Mouse (Mus musculus) gastrocnemius, adult 2 months (tissue): ENCODE data around the gene Fam83e. TPM values are rescaled to one million over a fixed set of nuclear protein-coding genes. Genes with fewer than 3 reads are reported as not detected.
A peak's percentile ranks its signal among the peaks of the same experiment; 100 is the strongest.

ENCODE experiments used
- DNase-seq: peaks from one replicate; pipeline ENCODE4 v3.0.0; 2022
- H3K27ac ChIP-seq: fragments of 200-600 bp; 2 replicates; pipeline ENCODE4 v1.8.1; 2022; ENCODE audit warnings: mild to moderate bottlenecking
- H3K4me3 ChIP-seq: fragments of 200-600 bp; 2 replicates; pipeline ENCODE4 v1.8.1; 2022; ENCODE audit warnings: mild to moderate bottlenecking, moderate library complexity
- CTCF ChIP-seq: fragments of 200-600 bp; IDR thresholded peaks from 2 replicates; pipeline ENCODE4 v1.8.1; 2022; ENCODE audit warnings: antibody characterized with exemption, mild to moderate bottlenecking, moderate library complexity
- intact Hi-C: fragments of 180-260 bp; cut with DNase I; formaldehyde crosslinking; loops from one replicate; pipeline ENCODE4 v1.15.1; 2025
- total RNA-seq, 2 experiments: library from RNA; stranded (reverse); gene quantifications; 2 replicates each; pipeline ENCODE4 v1.2.3; 2021

Gene Fam83e
- total RNA-seq, 2 experiments from 2014 or later = 0.08 to 0.31 TPM

DNA sequence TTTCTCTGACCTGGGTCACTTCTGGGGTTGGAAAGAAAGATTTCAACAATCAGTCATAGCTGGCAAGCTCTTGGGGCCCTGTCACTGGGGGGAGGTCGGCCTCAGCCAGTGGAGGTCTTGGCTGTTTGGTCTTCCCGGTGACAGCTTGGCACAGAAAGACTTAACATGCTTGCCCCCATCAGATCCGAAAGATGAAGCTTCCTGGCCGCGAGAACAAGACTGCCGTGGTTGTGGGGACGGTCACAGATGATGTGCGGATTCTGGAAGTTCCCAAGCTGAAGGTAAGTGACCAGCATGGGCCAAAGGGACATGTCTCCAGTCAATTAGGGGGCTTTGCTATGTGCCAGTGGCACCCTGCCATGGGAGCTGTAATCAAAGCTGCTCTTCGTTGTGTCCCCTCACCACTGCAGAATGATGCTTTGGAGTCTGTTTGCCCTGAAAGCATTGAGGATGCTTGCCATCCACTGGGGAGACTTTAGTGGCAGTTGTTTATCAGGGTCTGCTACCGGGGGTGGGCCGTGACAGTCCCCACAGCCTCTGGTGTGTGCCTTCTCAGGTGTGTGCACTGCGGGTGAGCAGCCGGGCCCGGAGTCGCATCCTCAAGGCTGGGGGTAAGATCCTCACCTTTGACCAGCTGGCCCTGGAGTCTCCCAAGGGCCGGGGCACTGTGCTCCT is 1.1 kb upstream of the Fam83e start:
- TF ChIP-seq CTCF = no peak
- intact Hi-C loops = loop anchor here (10.0 kb wide), 2 partner anchors 1165 to 1345 kb away; partner anchors contain the start of gene Nr1h2
- 0 out of 2 replicates have a peak overlapping the region, but pooled peaks have one; percentile 93 for H3K4me3 ChIP-seq
- DNase-seq = no peak
- H3K27ac ChIP-seq = no peak overlapping the region

GRCm38 (mm10) chr7:45721234-45721571 is 191 bp downstream of the Fam83e start:
- Histone ChIP-seq H3K27ac (peak overlapping the region; percentile 12; the same call in 1 of the 2 replicates), H3K4me3 (no peak overlapping the region)
- no peak for TF ChIP-seq CTCF
- intact Hi-C loops = no loop called here
- DNase-seq = no peak

- intact Hi-C loops = no loop called here
- no peak for TF ChIP-seq CTCF
- H3K27ac ChIP-seq = peak overlapping the region; percentile 79
- DNase-seq = peak; percentile 42
- no peak overlapping the region for H3K4me3 ChIP-seq
These were observed 783 bp downstream of the Fam83e start for GRCm38 (mm10) chr7:45721642-45722347.

DNA sequence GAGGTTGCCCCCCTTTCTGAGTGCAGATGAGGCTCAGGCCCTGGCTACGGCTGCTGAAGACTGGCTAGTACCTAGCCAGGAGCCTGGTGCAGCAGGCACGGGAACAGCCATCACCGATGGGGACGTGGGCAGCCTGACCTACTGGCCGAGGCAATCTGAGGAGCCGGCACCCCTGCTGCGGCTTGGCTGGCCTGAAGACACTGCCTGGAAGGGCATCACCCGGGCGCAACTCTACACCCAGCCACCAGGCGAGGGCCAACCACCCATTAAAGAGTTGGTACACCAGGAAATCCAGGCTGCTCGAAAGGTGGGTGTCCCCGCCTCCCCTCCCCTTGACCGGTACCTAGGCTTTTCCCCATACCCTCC is 1.3 kb downstream of the Fam83e start:
- peak; percentile 20; the same call in 1 of the 2 replicates for TF ChIP-seq CTCF
- Histone ChIP-seq H3K27ac (peak overlapping the region; percentile 79), H3K4me3 (no peak overlapping the region)
- intact Hi-C loops = no loop called here
- peak; percentile 81 for DNase-seq

DNA sequence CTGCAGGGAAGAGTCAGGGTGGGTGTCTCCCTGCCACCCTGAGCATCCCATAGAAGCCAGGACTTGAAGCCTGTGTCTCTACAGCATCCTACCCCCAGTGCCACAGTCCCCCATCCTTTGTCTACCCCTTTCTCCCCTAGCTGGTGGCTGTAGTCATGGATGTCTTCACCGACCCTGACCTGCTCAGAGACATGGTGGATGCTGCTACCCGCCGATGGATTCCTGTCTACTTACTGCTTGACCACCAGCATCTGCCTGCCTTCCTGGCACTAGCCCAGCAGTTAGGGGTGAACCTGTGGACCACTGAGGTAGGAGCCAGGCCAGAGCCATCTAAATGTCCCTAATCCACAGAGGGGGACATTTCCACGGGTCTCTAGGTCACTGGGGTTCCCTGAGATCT is 2.3 kb downstream of the Fam83e start:
- no peak for DNase-seq
- H3K27ac ChIP-seq = no peak overlapping the region
- H3K4me3 ChIP-seq = no peak overlapping the region
- intact Hi-C loops = no loop called here
- no peak for TF ChIP-seq CTCF

GRCm38 (mm10) chr7:45723781-45724180 is 2.8 kb downstream of the Fam83e start:
- TF ChIP-seq CTCF = no peak
- DNase-seq = no peak
- Histone ChIP-seq H3K4me3 (no peak overlapping the region), H3K27ac (no peak overlapping the region)
- intact Hi-C loops = no loop called here

GRCm38 (mm10) chr7:45725151-45725550 is 4.1 kb downstream of the Fam83e start:
- intact Hi-C loops = no loop called here
- Histone ChIP-seq H3K4me3 (no peak overlapping the region), H3K27ac (no peak overlapping the region)
- TF ChIP-seq CTCF = no peak
- DNase-seq = no peak

DNA sequence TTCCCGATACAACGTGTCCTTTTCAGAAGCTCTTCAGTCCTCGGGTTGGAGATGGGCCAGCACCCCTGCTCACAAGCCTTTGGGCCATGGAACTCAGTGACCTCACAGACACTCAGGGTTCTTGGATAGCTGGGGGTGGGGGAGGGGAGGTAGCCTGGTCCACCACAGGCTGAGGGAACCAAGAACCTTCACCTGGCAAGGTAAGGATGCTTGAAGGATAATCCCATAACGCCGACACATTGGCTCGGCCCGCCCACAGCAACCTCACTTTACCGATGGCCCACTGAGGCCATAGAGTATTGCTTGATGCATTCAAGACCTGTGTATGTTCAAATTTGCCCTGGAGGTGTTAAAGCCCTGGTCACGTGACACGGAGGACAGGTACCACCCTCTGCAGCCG is 4.7 kb downstream of the Fam83e start, which contains the start of gene Spaca4:
Gene Spaca4, minus strand, starts transcription at position 101 of the 400 bp plus-strand sequence.
- Histone ChIP-seq H3K4me3 (no peak within 1 kb of the TSS), H3K27ac (no peak within 1 kb of the TSS)
- TF ChIP-seq CTCF = no peak
- DNase-seq = no peak
- intact Hi-C loops = no loop called here

DNA sequence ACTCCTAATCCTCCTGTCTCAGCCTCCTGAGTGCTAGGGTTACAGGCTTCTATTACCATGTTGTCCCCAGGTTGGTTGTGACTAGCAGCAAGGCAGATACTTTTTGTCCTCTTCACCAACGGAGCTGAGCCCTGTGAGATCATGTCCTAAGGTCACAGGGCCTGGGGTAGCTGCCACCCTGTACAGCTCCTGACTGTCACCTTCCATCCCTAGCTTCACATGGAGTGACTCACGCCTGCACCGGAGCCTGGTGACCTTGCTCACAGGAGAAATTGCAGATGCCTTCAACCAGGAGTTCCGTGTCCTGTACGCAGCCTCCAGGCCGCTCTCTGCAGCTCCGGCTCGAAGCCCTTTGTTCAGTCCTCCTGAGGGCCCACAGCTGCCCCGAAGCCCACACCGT is 5.4 kb downstream of the Fam83e start:
- no peak for DNase-seq
- TF ChIP-seq CTCF = no peak
- Histone ChIP-seq H3K27ac (no peak overlapping the region), H3K4me3 (no peak overlapping the region)
- intact Hi-C loops = no loop called here

DNA sequence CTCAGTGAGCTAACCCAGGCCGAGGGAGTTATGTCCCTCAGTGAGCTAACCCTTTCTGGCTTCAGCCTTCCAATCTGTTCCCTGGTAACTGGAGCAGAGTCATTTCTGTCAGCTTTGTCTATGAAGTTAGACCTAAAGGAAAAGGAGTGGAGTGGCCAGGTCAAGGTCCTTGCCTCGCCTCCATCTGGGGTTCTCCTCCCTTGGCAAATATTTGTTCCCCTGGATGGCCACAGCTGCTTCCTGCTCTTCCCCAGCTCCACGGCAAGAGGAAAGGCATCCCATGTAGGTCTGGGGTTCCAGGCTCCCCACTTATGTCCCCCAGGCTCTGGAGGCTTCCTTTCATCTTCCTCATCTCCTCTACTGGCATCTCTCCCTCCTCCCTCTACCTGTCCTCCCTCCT is 6.6 kb downstream of the Fam83e start:
- intact Hi-C loops = no loop called here
- no peak overlapping the region for H3K27ac ChIP-seq

DNA sequence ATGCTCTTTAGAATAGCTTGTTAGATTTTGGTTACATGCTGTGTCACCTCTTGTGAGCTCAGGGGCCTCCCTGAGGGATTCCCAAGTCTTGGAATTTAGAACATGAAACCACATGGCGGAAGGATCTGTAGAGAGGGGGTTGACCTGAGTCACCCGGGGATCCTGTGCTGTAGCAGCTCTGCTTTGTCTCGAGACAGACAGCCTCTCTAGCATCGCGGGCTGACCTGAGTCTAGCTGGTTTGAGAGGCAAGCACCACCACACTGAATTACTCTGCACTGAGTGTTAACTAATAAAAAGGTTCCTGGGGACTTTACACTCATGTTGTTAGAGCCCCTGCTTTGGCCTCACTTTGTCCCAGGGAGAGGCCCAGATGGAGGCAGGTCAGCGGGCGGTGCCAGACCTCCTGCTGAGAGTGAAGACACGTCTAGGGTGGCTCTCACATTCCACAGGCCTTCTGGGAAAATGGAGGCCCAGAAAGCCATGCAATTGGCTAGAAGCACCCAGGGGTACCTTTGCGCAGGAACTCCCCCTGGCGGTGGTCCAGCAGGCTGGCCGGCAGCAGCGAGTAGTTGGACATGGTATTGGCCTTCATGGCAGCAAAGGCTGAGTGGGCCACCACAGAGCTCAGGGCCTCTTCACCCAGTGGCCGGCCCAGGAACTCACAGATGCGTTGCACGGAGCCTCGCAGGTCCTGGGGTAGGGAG is 9.9 kb downstream of the Fam83e start:
- Histone ChIP-seq H3K4me3 (no peak overlapping the region), H3K27ac (no peak overlapping the region)
- intact Hi-C loops = no loop called here
- peak; percentile 14; the same call in 1 of the 2 replicates for TF ChIP-seq CTCF
- peak; percentile 38 for DNase-seq

More for the DNA sequence above, 6.6 kb downstream of the Fam83e start:
- no peak for TF ChIP-seq CTCF
- no peak for DNase-seq
- H3K4me3 ChIP-seq = no peak overlapping the region

DNA sequence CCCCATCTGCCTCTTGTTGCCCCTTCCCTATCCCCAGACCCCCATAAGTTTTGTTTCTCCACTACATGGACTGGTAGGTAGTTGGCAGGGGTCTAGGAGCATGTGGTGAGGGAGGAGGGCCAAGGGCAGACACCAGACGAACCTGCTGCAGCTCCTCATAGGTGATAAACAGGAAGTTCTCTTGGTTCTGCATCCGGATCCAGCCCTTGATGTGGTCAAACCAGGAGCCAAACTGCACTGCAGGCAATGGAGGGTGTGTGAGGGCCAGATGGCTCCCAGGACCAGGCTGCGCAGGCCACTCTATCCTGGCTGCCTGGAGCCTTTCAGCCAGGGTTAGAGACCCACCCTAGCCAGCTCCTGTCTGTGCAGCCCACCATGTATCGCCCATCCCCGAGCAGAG is 12.5 kb downstream of the Fam83e start:
- TF ChIP-seq CTCF = no peak
- H3K4me3 ChIP-seq = no peak overlapping the region
- no peak overlapping the region for H3K27ac ChIP-seq
- no peak for DNase-seq
- intact Hi-C loops = no loop called here
